Mouse (Mus musculus) layer of hippocampus, adult 2 months (tissue): ENCODE data around the gene Man1c1. TPM values are rescaled to one million over a fixed set of nuclear protein-coding genes. Genes with fewer than 3 reads are reported as not detected.

ENCODE experiments used
- DNase-seq, 2 experiments: peaks; one replicate each; pipeline ENCODE4 v3.0.0; 2022; ENCODE audit warnings: low spot score in 2 of 2
- H3K27ac ChIP-seq: fragments of 200-600 bp; 2 replicates; pipeline ENCODE4 v1.8.1; 2022
- H3K4me3 ChIP-seq: fragments of 200-600 bp; 2 replicates; pipeline ENCODE4 v1.8.1; 2022; ENCODE audit warnings: mild to moderate bottlenecking
- CTCF ChIP-seq: fragments of 200-600 bp; conservative IDR thresholded peaks from 2 replicates; pipeline ENCODE4 v1.8.1; 2022; ENCODE audit warnings: antibody characterized with exemption, mild to moderate bottlenecking, moderate library complexity
- total RNA-seq, 2 experiments: library from RNA; stranded (reverse); gene quantifications; 2 replicates each; pipeline ENCODE4 v1.2.3; 2021

Gene Man1c1
- total RNA-seq, 2 experiments from 2014 or later = 22.1 to 25.1 TPM

DNA sequence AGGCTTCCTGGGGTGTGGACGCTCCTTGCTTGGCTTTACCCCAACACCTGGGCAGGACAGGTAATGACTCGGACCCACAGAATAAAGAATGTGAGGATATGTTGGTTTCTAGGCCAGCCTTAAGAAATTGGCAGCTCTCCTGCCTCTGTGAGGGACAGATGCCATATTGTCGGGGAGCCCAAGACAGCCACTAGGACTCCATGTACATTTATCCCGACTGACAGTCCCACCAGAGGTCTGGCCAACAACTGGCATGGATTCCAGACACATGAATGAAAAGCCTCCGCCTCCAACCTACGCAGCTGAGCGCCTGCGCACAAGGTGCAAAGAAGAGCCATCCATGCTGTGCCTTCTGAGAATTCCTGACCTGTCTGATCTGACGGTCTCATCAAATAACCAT is 104.0 kb downstream of the Man1c1 start:
- no peak for TF ChIP-seq CTCF
- no peak overlapping the region for H3K4me3 ChIP-seq
- DNase-seq = no peak
- H3K27ac ChIP-seq = peak overlapping the region; percentile 78; the same call in 1 of the 2 replicates

DNA sequence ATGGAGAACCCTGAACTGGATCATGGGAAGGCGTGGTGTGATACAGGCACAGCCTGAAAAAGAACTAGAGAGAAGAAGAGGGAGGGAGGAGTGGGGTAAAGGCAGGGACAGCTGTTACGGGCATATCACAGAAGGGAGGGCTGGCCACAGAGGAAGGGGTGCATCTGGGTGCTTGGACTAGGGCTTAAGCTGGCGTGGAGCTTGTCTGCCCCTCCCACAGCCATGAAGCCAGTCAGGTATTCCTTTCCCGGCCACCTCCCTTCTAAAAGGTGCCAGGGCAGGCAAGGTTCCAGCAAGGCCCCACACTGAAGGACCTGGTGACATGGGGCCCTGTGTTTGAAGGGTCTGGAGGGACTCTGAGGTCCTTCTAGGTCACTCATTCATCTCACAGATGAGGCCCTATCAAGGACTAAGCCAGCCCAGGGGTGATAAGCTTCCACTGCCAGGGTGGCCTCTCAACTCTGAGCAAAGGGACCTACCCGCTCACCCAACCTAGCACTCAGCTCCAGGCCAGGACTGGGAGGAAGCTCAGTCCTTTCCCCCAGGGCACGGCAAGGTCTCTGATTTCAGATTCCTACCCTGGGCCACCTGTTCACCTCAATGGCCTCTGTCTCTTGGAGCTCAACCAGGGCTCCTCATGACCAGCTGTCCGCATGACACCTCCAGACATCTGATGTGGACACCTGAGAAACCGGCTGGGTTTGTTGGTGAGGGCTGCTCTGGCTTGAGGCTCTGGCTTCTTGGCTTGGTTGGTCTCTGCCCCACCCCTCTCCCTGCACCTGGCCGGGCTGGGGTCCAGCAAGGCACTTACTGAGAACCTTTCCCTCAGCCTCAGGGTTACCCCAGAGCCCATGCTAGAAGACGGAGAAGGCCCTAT is 107.0 kb downstream of the Man1c1 start:
- Histone ChIP-seq H3K4me3 (no peak overlapping the region), H3K27ac (peak overlapping the region; percentile 23; the same call in 1 of the 2 replicates)
- TF ChIP-seq CTCF = no peak
- DNase-seq = no peak

DNA sequence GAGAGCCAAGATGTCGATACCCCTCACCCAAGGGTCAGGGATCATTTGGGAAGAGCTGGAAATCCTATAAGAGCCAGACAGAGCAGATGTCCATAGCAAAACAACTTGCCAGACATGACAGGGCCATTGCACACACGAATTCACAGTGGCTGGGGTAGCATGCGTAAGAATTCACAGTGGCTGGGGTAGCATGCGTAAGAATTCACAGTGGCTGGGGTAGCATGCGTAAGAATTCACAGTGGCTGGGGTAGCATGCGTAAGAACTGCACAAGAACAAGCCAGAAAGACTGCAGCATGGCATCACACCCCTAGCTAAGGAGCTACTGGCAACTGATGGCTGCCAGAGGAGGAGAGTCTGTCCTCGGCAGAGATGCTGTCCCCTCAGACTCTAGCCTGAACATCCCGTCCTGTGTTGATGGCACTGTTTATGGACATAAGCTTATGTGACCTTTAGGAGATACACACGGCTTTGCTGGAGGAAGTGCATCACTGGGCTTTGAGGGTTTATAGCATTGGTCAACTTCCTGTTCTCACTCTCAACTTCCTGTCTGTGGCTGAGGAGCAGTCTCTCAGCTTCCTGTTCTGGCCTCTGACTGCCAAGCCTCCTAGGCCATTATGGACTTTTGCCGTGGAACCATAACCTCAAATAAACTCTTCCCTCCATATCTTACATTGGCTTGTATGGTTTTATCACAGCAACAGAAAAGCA is 109.2 kb downstream of the Man1c1 start:
- no peak for TF ChIP-seq CTCF
- no peak for DNase-seq
- no peak overlapping the region for H3K4me3 ChIP-seq
- no peak overlapping the region for H3K27ac ChIP-seq

DNA sequence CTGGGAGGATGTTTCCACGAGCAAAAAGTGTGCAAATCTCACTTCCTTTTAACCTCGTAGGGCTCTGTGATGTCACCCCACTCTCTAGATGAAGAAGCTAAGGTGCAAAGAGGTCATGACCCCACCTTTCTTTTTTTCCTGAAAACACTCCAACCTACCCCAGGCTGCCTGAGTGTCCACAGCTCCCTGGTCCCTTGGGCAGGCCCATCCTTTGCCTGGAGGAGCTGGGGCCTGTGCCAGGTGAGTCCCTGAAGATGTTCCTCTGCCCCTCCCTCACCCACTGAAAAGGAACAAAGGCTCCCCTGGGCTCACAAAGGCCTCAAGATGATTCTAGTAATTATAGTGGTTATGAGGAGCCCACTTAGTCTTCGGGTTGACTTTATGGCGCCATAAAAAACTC is 111.6 kb downstream of the Man1c1 start:
- no peak overlapping the region for H3K27ac ChIP-seq
- no peak for DNase-seq
- no peak overlapping the region for H3K4me3 ChIP-seq
- TF ChIP-seq CTCF = no peak

DNA sequence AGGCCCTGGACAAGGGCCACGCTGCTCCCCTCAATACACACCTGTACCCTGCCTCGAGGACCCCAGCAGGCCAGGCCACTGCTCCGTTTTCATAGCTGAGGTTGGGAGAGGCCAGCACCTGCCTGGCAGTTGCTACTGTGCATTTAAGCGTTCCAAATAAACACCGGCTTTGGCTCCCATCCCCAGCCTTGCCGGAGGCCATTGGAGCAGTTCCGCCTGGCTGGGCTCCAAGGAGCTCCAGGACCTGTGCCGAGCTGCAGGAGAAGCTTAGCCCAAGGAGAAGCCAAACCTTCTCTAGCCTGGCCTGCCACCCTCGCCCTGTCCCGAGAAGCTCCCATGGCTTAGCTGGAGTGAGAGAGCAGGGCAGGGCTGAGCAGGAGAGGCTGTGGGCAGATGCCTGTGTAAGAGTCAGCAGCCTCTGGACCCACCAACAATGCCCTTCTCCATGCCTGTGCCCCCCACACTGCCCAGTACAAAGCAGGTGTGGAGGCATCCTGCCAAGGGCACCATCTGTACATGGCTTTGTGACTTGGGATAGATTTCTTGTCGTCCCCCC is 112.5 kb downstream of the Man1c1 start:
- H3K27ac ChIP-seq = peak overlapping the region; percentile 7; the same call in 1 of the 2 replicates
- no peak for TF ChIP-seq CTCF
- no peak for DNase-seq

DNA sequence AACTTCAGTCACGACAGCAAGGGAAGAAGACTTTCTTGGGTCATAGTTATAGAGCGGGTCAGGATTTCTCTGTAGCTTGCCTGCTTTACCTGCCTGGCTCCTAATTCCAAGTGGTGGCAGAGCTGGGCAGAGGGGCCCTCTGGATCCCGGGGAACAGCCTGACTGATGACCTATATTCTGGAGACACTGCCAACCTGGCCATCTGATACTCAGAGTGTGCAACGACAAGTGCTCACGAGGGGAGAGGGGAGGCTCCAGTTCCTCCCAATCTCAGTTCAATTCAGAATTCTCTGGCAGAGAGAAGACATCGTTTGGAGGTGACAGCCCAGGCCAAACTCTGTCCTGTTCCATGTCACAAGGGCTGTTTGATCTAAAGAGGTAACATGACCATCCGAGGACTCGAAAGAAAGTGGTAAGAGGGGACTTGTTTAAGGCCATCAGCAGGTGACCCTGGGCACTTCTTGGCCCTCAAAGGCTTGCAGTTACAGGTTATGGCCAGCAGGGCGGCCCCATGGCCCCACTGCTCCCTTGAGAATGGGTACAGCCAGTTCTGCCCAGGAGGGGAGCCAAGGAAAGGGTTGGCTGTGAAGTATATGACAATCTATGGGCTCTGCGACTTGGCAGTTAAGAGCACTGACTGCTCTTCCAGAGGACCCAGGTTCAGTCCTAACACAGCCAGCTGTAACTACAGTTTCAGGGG is 113.7 kb downstream of the Man1c1 start:
- Histone ChIP-seq H3K4me3 (no peak overlapping the region), H3K27ac (no peak overlapping the region)
- TF ChIP-seq CTCF = peak; percentile 80
- DNase-seq = no peak

More for the DNA sequence above, 112.5 kb downstream of the Man1c1 start:
- no peak overlapping the region for H3K4me3 ChIP-seq

DNA sequence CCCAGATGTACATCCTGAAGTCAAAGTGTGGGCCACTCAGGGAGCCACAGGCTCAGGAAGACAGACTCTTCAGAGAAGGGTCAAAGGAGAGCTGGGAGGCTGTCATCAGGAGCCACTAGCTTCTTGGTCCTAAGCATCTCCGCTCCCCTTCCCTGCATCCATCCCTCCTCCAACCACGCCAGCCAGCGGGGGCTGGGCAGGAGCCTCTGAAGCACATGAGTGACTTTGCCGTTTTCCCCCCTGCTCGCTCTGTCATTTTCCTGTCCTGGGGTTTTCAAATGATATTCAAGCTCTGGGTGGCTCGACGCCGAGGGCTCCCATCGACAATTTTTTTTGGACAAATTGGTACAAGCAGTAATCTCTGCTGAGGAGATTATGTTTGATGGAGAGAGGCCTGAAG is 114.3 kb downstream of the Man1c1 start:
- H3K4me3 ChIP-seq = no peak overlapping the region
- DNase-seq = no peak
- no peak overlapping the region for H3K27ac ChIP-seq
- no peak for TF ChIP-seq CTCF

DNA sequence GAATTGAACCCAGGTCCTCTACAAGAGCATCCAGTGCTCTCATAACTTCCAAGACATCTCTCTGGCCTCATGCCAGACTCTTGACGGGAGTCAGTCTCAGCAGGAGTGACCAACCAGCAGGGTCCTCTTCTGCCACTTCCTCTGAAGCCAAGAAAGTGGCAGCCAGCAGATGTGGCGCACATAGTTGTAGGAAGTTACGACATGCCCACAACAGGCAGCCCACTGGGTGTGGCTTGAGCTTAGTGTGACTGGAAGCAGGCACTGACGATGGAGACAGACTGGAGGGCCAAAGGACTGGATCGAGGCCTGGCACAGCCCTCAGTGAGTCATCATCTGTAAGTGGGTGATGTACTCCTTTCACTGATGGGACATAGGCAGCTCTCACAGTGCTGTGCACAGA is 115.1 kb downstream of the Man1c1 start:
- no peak overlapping the region for H3K4me3 ChIP-seq
- no peak for TF ChIP-seq CTCF
- no peak overlapping the region for H3K27ac ChIP-seq
- no peak for DNase-seq

DNA sequence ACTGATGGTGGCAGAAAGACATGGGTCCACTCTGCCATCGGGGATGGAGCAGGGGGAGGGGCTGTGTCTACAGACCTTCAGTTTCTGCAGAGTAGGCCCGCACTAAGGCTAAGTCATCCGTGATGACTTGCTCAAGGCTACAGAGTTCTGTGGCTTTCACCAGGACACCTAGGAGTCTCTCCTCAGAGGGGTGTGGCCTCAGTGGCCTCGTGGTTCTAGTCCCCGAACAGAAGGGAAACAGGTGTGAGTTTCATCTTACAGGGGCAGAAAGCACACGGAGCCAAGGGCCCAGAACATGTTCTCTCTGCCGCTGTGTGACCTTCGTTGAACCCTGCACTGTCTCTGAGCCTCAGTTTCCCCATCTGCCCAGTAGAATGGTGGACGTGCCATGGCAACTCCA is 115.8 kb downstream of the Man1c1 start:
- no peak for TF ChIP-seq CTCF
- no peak for DNase-seq
- no peak overlapping the region for H3K27ac ChIP-seq
- no peak overlapping the region for H3K4me3 ChIP-seq

DNA sequence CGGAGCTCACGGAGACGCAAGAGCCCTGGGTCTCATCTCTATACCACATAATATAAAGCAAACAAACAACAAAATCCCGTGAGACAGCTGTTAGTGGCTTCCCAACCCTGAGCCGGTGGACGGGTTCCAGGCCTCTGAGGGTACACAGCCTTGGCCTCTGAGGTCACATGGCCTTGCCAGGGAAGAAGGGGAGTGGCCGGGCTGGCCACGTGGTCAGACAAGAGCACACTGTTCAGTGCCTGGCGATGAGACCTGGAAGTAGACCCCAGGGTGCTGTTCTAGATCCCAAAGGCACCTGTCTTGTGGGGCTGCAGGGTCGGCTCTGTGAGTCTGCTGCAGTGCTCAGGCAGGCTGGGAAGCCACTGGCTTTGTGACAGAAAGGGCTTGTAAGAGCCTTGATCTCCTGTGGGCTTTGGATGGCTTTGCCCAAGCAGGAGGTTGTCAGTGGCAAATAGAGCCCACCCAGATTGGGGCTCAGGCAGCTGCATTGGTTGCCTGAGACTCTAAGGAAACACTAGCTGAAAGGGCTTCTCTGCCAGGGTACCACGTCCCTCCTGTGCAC is 116.4 kb downstream of the Man1c1 start:
- TF ChIP-seq CTCF = no peak
- H3K4me3 ChIP-seq = no peak overlapping the region
- no peak for DNase-seq
- H3K27ac ChIP-seq = no peak overlapping the region

DNA sequence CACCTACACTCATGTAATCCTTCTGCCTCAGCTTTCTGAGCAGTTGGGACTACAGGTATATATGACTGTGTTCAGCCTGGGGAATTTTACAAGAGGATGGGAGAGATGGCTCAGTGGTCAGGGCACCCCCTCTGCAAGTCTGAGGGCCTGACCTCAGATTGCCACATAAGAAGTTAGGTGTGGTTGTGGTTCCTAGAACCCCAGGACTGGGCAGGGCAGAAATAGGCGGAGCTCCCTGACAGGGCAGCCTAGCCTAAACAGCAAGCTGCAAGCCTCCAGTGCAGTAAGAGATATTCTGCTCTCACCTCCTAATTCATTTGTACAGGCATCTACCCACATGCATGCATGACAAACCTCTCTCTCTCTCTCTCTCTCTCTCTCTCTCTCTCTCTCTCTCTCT is 117.5 kb downstream of the Man1c1 start:
- H3K4me3 ChIP-seq = no peak overlapping the region
- TF ChIP-seq CTCF = no peak
- no peak for DNase-seq
- no peak overlapping the region for H3K27ac ChIP-seq

DNA sequence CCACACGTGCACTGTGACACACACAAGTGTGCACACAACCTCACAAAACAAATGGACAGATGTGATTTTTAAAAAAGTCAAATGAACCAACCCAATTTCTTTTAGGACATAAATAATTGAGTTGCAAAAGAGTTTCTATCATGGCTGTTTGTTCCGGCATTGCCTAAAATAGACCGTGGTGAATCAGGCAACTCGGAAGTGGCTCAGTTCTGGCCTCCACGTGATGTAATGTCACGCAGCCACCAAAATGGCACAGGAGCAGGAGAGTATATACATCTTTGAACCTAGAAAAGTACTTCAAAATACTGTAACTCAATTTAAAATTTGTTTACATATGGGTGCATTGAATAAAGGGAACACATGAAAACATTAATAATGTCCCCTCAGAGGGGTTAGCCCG is 118.0 kb downstream of the Man1c1 start:
- no peak for DNase-seq
- Histone ChIP-seq H3K27ac (no peak overlapping the region), H3K4me3 (no peak overlapping the region)
- TF ChIP-seq CTCF = no peak
